Comparison of ENCODE assay signal across 12 mouse cellular contexts in the genomic region with DNA sequence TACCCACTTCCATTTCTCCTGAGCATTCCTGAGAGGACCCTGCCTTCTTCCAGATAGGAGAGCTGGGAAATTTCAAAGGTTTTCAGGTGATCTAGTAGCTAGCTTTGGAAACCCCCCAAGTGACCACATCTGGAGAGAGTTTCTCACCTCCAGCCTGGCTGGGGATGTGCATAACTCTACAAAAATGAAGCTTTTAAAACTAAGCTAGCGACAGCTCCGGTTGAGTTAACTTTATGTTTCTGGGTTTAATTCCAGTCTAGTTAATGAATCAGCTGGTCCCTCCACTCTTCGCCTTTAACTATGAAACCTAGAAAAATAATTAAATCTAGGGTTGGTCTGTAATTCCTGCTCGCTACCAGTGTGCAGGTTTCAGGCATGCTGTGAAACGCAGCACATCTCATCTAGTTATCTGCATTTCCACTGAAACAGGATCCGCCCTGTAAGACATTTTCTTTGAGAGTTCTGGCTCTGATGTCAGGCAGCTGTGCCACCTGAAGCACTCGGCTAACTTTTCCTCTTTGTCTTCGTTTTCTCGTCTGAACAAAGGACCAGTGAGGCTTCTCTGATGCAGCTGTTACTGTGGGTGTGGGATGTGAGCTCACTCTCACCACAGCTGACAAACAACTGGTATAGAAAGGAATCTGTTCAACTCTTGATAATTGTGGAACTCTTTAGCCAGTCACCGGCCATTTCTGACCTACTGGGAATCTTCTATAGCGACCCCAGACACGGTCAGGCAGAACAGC. TPM values are rescaled to one million over a fixed set of nuclear protein-coding genes. Genes with fewer than 3 reads are reported as not detected.
DNase-seq lines count a peak whose midpoint lies in the region; ATAC-seq and TF ChIP-seq lines count a peak whose summit lies in the region.
"Had no signal": no experiment of that assay in that cellular context is flagged by ENCODE, and none has a peak within 500 bp of the region (broad histone marks: within the 10 kb centered on the region; RNA-seq: fewer than 3 reads in every experiment).

No protein-coding gene starts in this region.

- ATAC-seq in frontal cortex, adult (ENCODE audit: low TSS enrichment) = peak; percentile 50
- ATAC-seq in limb, embryonic 14.5 days (ENCODE audit: low FRiP score, low read depth) = peak; percentile 83

- no peak overlapping the region for H3K4me2 ChIP-seq in limb, embryonic 14.5 days (replicated peaks; ENCODE audit: low read depth, low read length, severe bottlenecking)
- H3K4me2 ChIP-seq: forebrain, embryonic 12.5 days had no signal

- H3K27ac ChIP-seq in limb, embryonic 14.5 days (replicated peaks; ENCODE audit: low read depth, low read length) = 0 out of 2 replicates have a peak overlapping the region, but pooled peaks have one; percentile 5
- H3K27ac ChIP-seq: forebrain, embryonic 12.5 days; heart, adult 2 months had no signal

- no peak for DNase-seq in frontal cortex, postnatal 10 days (ENCODE audit: low spot score in 2 of 2)
- DNase-seq in ZHBTc4 (ENCODE audit: low read depth, low spot score) = peak; percentile 28
- DNase-seq in limb, embryonic 14.5 days (ENCODE audit: low spot score) = peak; percentile 18
- DNase-seq in spleen, postnatal 10 days (ENCODE audit: low spot score in 2 of 2) = no peak
- DNase-seq in adrenal gland, postnatal 10 days = no peak
- no peak for DNase-seq in cerebellum, postnatal 10 days
- DNase-seq: B cell, adult 2 months; heart, adult 2 months; heart, postnatal 4 days had no signal

- no peaks in the 10 kb centered on the region for H3K27me3 ChIP-seq in C2C12 (ENCODE audit: control insufficient read depth, insufficient read depth, insufficient read length)
- no peaks in the 10 kb centered on the region for H3K27me3 ChIP-seq in limb, embryonic 14.5 days (ENCODE audit: control insufficient read depth, insufficient read depth, low read length)
- H3K27me3 ChIP-seq: forebrain, embryonic 12.5 days had no signal

- H3K4me3 ChIP-seq in C2C12 (ENCODE audit: insufficient read depth, poor library complexity, severe bottlenecking) = no peak overlapping the region
- H3K4me3 ChIP-seq in limb, embryonic 14.5 days (replicated peaks; ENCODE audit: low read length) = no peak overlapping the region
- H3K4me3 ChIP-seq: forebrain, embryonic 12.5 days; heart, adult 2 months had no signal

- H3K9ac ChIP-seq in limb, embryonic 14.5 days (ENCODE audit: low read depth, low read length, severe bottlenecking) = no peak overlapping the region
- H3K9ac ChIP-seq: forebrain, embryonic 12.5 days had no signal

- no peak for TF ChIP-seq POLR2A in limb, embryonic 14.5 days (IDR thresholded peaks at IDR 0.05; ENCODE audit: borderline replicate concordance, extremely low read depth, insufficient read depth, insufficient read length)

- H3K9me3 ChIP-seq in limb, embryonic 14.5 days (ENCODE audit: control insufficient read depth, low read length) = no peaks in the 10 kb centered on the region
- H3K9me3 ChIP-seq: forebrain, embryonic 12.5 days had no signal

- TF ChIP-seq CTCF in C2C12 (IDR thresholded peaks at IDR 0.05; ENCODE audit: control insufficient read depth, insufficient read depth, insufficient read length) = no peak

- H3K79me3 ChIP-seq in C2C12 (ENCODE audit: low read depth) = peaks cover 6% of the 10 kb centered on the region

- H3ac ChIP-seq in C2C12 (ENCODE audit: control insufficient read depth, insufficient read length, low read depth) = peak overlapping the region; percentile 24

- H3K79me2 ChIP-seq in C2C12 (ENCODE audit: control insufficient read depth, insufficient read depth) = no peaks in the 10 kb centered on the region

- H3K4me1 ChIP-seq in limb, embryonic 14.5 days (ENCODE audit: control insufficient read depth, insufficient read depth, low read length) = peaks cover 6% of the 10 kb centered on the region; the same call in 1 of the 2 replicates
- H3K4me1 ChIP-seq: forebrain, embryonic 12.5 days had no signal

- WGBS in limb, embryonic 14.5 days = 44% methylated on average over 12 of the region's 12 CpGs

- no peaks in the 10 kb centered on the region for H3K36me3 ChIP-seq in C2C12 (ENCODE audit: control insufficient read depth, insufficient read depth)
- H3K36me3 ChIP-seq in limb, embryonic 14.5 days (ENCODE audit: control insufficient read depth, insufficient read depth, low read length) = no peaks in the 10 kb centered on the region
- H3K36me3 ChIP-seq: forebrain, embryonic 12.5 days had no signal

TF ChIP-seq in C2C12, 6 proteins besides CTCF, POLR2A, EP300 and RAD21:
- TF ChIP-seq MYOD1 (IDR thresholded peaks at IDR 0.05; ENCODE audit: control insufficient read depth, insufficient read length, low read depth) (peak; percentile 97), CEBPB (IDR thresholded peaks at IDR 0.05; ENCODE audit: low read depth) (no peak)

RNA-seq across cellular contexts. Expression of gene Sytl2, which starts 39.3 kb away (rescaled TPM):
- polyA plus RNA-seq in C2C12 (2012; fragmentation: generic; extraction: Trizol) = 21.9 TPM
- polyA plus RNA-seq in limb, embryonic 14.5 days (2012; rRNA removed) = 21.6 and 25.7 TPM in 2 replicates
- 18.0 and 21.9 TPM in 2 replicates for polyA plus RNA-seq in limb, embryonic 14.5 days (2014; fragmentation: Nextera tagmentation; extraction: Ambion mirVana)
- 10 to 100 TPM in 1 of 2 experiments, 1 to 10 TPM in 1; 7.3 to 13.7 TPM for total RNA-seq in adrenal gland, postnatal 10 days (2021)

Comparison
In these comparisons a context has a peak if more than half of its experiments do, and no peak if none do; other contexts are left out.
1. DNase-seq: peak in ZHBTc4 (single experiment) and limb, embryonic 14.5 days (single experiment); none in frontal cortex, postnatal 10 days (0 of 2), spleen, postnatal 10 days (0 of 2), adrenal gland, postnatal 10 days (single experiment) and cerebellum, postnatal 10 days (0 of 2).